In the genomic region with DNA sequence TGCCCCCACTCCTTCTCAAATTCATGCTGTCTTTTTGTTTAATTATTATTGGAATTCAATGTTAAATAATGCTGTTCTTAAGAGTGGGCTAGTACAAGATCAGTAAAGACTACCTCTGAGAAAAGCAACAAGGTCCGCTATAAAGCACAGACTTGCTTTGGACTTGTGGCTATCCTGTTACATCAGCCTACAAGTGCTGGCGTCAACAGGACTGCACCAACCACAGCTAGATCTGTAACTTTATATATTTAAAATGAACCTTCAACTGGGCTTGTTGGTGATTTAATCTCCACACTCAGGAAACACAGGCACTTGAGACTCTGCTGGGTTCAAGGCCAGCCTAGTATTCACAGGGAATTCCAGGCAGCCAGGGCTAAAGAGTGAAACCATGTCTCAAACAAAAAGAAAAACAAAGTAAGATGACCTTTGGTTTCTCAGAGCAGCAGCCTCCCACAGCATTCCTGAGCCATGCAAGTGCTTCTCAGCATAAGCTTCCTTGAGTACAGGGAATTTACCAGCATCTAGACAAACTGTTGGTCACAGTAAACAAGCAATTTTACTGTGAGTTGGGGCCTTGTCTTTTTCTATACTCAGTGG, we compare ENCODE assay signal across 12 mouse cellular contexts.
DNase-seq lines count a peak whose midpoint lies in the region; ATAC-seq and TF ChIP-seq lines count a peak whose summit lies in the region.
"Had no signal": no experiment of that assay in that cellular context is flagged by ENCODE, and none has a peak within 500 bp of the region (broad histone marks: within the 10 kb centered on the region; RNA-seq: fewer than 3 reads in every experiment).

No protein-coding gene starts in this region.

- no peaks in the 10 kb centered on the region for H3K36me3 ChIP-seq in intestine, embryonic 15.5 days
- peaks cover 28% of the 10 kb centered on the region for H3K36me3 ChIP-seq in heart, embryonic 12.5 days
- peaks cover 9% of the 10 kb centered on the region for H3K36me3 ChIP-seq in forebrain, postnatal 0 days (ENCODE audit: insufficient read depth)
- H3K36me3 ChIP-seq: embryonic facial prominence, embryonic 15.5 days; limb, embryonic 12.5 days had no signal

- no peaks in the 10 kb centered on the region for H3K27me3 ChIP-seq in Patski
- no peaks in the 10 kb centered on the region for H3K27me3 ChIP-seq in intestine, embryonic 15.5 days (replicated peaks)
- H3K27me3 ChIP-seq in heart, embryonic 12.5 days (replicated peaks), result no peaks in the 10 kb centered on the region
- H3K27me3 ChIP-seq in forebrain, postnatal 0 days (ENCODE audit: insufficient read depth, low read length), result no peaks in the 10 kb centered on the region
- H3K27me3 ChIP-seq: embryonic facial prominence, embryonic 15.5 days; limb, embryonic 12.5 days had no signal

- H3K9ac ChIP-seq in intestine, embryonic 15.5 days, result no peak overlapping the region
- H3K9ac ChIP-seq in heart, embryonic 12.5 days, result no peak overlapping the region
- H3K9ac ChIP-seq in forebrain, postnatal 0 days, result no peak overlapping the region
- H3K9ac ChIP-seq: embryonic facial prominence, embryonic 15.5 days; limb, embryonic 12.5 days had no signal

- CTCF ChIA-PET in Patski (lab: Charles Lee), result no interaction called here

- DNase-seq in ES-CJ7 (ENCODE audit: low read depth, low spot score) (peak; percentile 51), Patski (ENCODE audit: low read depth, low spot score) (peak; percentile 41)
- DNase-seq in kidney, postnatal 36 days, result peak; percentile 50 to 72
- no peak for DNase-seq in spleen, adult 18-20 months
- DNase-seq in forebrain, postnatal 0 days, result no peak
- DNase-seq: gastrocnemius, postnatal 14 days; lung, postnatal 4 days; right cerebral cortex, postnatal 4 days had no signal

- no peak overlapping the region for H3K4me3 ChIP-seq in intestine, embryonic 15.5 days (replicated peaks)
- H3K4me3 ChIP-seq in heart, embryonic 12.5 days, result no peak overlapping the region
- no peak overlapping the region for H3K4me3 ChIP-seq in forebrain, postnatal 0 days (ENCODE audit: low read depth, low read length)
- H3K4me3 ChIP-seq: embryonic facial prominence, embryonic 15.5 days; limb, embryonic 12.5 days had no signal

- 72% methylated on average over 2 of the region's 2 CpGs for WGBS in intestine, embryonic 15.5 days
- 65% methylated on average over 2 of the region's 2 CpGs for WGBS in heart, embryonic 12.5 days
- 80% methylated on average over 2 of the region's 2 CpGs for WGBS in forebrain, postnatal 0 days

- no peak for TF ChIP-seq CTCF in Patski (IDR thresholded peaks at IDR 0.05)
- no peak for TF ChIP-seq CTCF in forebrain, postnatal 0 days (IDR thresholded peaks at IDR 0.05; ENCODE audit: low read depth)

- H3K9me3 ChIP-seq in intestine, embryonic 15.5 days, result no peaks in the 10 kb centered on the region
- H3K9me3 ChIP-seq in heart, embryonic 12.5 days (replicated peaks), result no peaks in the 10 kb centered on the region
- no peaks in the 10 kb centered on the region for H3K9me3 ChIP-seq in forebrain, postnatal 0 days (ENCODE audit: low read length)
- H3K9me3 ChIP-seq: embryonic facial prominence, embryonic 15.5 days; limb, embryonic 12.5 days had no signal

- POLR2A ChIA-PET in Patski (lab: Charles Lee), result no interaction called here

- ATAC-seq in Patski, result peak; percentile 94
- ATAC-seq in intestine, embryonic 15.5 days, result peak; percentile 79
- no peak for ATAC-seq in heart, embryonic 12.5 days (ENCODE audit: insufficient number of reproducible peaks, low FRiP score)
- no peak for ATAC-seq in forebrain, postnatal 0 days

- H3K4me1 ChIP-seq in intestine, embryonic 15.5 days (replicated peaks), result no peaks in the 10 kb centered on the region
- H3K4me1 ChIP-seq in heart, embryonic 12.5 days (replicated peaks), result 0 out of 2 replicates have a peak, but pooled peaks cover 5% of the 10 kb centered on the region
- no peaks in the 10 kb centered on the region for H3K4me1 ChIP-seq in forebrain, postnatal 0 days (ENCODE audit: insufficient read depth)
- H3K4me1 ChIP-seq: embryonic facial prominence, embryonic 15.5 days; limb, embryonic 12.5 days had no signal

- H3K4me2 ChIP-seq in intestine, embryonic 15.5 days (replicated peaks), result no peak overlapping the region
- H3K4me2 ChIP-seq in heart, embryonic 12.5 days, result no peak overlapping the region
- H3K4me2 ChIP-seq in forebrain, postnatal 0 days (ENCODE audit: low read depth), result no peak overlapping the region
- H3K4me2 ChIP-seq: embryonic facial prominence, embryonic 15.5 days; limb, embryonic 12.5 days had no signal

- in situ Hi-C loops in Patski (cut with MboI; ENCODE audit: low pct_unique_long_range_greater_than_20kb), result no loop called here

- no peak overlapping the region for H3K27ac ChIP-seq in intestine, embryonic 15.5 days
- no peak overlapping the region for H3K27ac ChIP-seq in heart, embryonic 12.5 days (ENCODE audit: poor library complexity, severe bottlenecking)
- no peak overlapping the region for H3K27ac ChIP-seq in forebrain, postnatal 0 days (ENCODE audit: low read depth, low read length)
- H3K27ac ChIP-seq: embryonic facial prominence, embryonic 15.5 days; limb, embryonic 12.5 days had no signal

Comparison
In these comparisons a context has a peak if more than half of its experiments do, and no peak if none do; other contexts are left out.
1. DNase-seq: peak in ES-CJ7 (single experiment), Patski (single experiment) and kidney, postnatal 36 days (2 of 2); none in spleen, adult 18-20 months (0 of 2) and forebrain, postnatal 0 days (single experiment).
2. ATAC-seq: peak in Patski (single experiment) and intestine, embryonic 15.5 days (single experiment); none in heart, embryonic 12.5 days (single experiment) and forebrain, postnatal 0 days (single experiment).